Mouse (Mus musculus) lung, embryonic 16.5 days (tissue): Measurements from ENCODE around the gene Wdr90. TPM values are rescaled to one million over a fixed set of nuclear protein-coding genes. Genes with fewer than 3 reads are reported as not detected.

Experiments used
- ATAC-seq: fragments of 200-750 bp; cut with Nextera tagmentation; 2 replicates; pipeline ENCODE4 v1.8.0; 2017; ENCODE audit warnings: low read depth, mild to moderate bottlenecking, moderate library complexity
- H3K27ac ChIP-seq: fragments of 300-500 bp; sonication (generic); 2 replicates; pipeline ENCODE4 v1.5.1; 2014; ENCODE audit warnings: mild to moderate bottlenecking, control low read depth, low read length
- H3K27me3 ChIP-seq: fragments of 300-500 bp; sonication (generic); 2 replicates; pipeline ENCODE4 v1.6.1; 2014; ENCODE audit warnings: low read depth, low read length, mixed read lengths; ENCODE audit not compliant: control insufficient read depth, insufficient read depth
- H3K36me3 ChIP-seq: fragments of 300-500 bp; sonication (generic); 2 replicates; pipeline ENCODE4 v1.6.1; 2014; ENCODE audit warnings: low read length; ENCODE audit not compliant: control insufficient read depth, insufficient read depth
- H3K4me1 ChIP-seq: fragments of 300-500 bp; sonication (generic); replicated peaks from 2 replicates; pipeline ENCODE4 v1.6.1; 2014; ENCODE audit warnings: low read length, mixed read lengths; ENCODE audit not compliant: control insufficient read depth, insufficient read depth
- H3K4me2 ChIP-seq: fragments of 300-500 bp; sonication (generic); 2 replicates; pipeline ENCODE4 v1.6.1; 2014; ENCODE audit warnings: low read depth, low read length, control low read depth
- H3K4me3 ChIP-seq: fragments of 300-500 bp; sonication (generic); 2 replicates; pipeline ENCODE4 v1.5.1; 2014; ENCODE audit warnings: mild to moderate bottlenecking, low read length, control low read depth
- H3K9ac ChIP-seq: fragments of 300-500 bp; sonication (generic); 2 replicates; pipeline ENCODE4 v1.6.1; 2014; ENCODE audit warnings: low read length, control low read depth
- H3K9me3 ChIP-seq: fragments of 300-500 bp; sonication (generic); 2 replicates; pipeline ENCODE4 v1.6.1; 2016; ENCODE audit warnings: low read length; ENCODE audit not compliant: control insufficient read depth
- WGBS: fragments of 180-500 bp; shearing (Covaris S2); extraction: QIAGEN DNeasy Blood & Tissue Kit; methylation state at CpG from one replicate; pipeline ENCODE4 v1.1.7; 2014; 5-methylcytosine and 5-hydroxymethylcytosine counted together
- polyA plus RNA-seq: library from polyadenylated mRNA; unstranded; fragments of >200 nt; fragmentation: Nextera tagmentation; extraction: Ambion mirVana; gene quantifications from 2 replicates; pipeline ENCODE4 v1.2.1, GENCODE M21; 2015

The Wdr90 gene
- polyA plus RNA-seq, 1 experiment from 2014 or later: 32.6 TPM

DNA sequence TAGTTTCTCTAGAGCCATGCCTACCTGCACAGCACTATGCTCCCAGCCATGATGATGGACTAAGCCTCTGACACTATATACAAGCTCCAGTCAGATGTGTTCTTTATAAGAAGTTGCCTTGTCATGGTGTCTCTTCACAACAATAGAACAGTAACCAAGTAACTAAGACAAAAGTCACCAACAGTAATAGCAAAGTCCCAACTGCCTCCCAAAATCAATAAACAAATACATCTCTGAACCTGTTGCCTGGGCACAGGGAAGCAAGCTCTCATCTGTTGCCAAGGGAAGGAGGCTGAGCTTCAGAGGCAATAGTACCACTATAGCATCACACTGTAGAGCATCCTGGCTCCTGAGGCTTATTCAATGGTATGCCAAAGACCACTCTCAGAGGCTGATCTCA is 25.5 kb upstream of the Wdr90 start:
- H3K4me2 ChIP-seq: no peak overlapping the region
- no peak overlapping the region for H3K9ac ChIP-seq
- H3K4me1 ChIP-seq: no peaks in the 10 kb centered on the region; the same call in 1 of the 2 replicates
- no peaks in the 10 kb centered on the region for H3K27me3 ChIP-seq
- no peak overlapping the region for H3K4me3 ChIP-seq
- peaks cover 12% of the 10 kb centered on the region; the same call in 1 of the 2 replicates for H3K36me3 ChIP-seq
- no peak for ATAC-seq
- no peaks in the 10 kb centered on the region for H3K9me3 ChIP-seq
- H3K27ac ChIP-seq: no peak overlapping the region

DNA sequence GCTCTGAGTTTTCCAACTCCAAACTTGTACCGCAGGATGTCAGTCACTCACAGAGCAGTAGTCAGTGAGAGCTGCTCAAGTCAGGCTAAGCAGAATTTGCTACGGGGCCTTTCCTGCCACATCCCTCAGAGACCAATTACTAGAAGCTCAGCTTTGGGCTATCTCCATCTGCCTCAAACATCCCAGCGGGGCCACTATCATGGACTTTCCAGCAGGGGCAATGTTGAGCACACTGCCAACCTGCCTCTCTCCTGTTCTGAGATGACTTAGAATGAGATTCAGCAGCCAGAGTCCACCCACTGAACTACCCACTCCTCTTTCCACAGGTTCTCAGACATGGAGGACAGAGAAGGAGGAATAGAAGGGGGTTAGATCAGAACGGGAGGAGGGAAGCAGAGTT is 24.3 kb upstream of the Wdr90 start:
- ATAC-seq: no peak
- peaks cover 12% of the 10 kb centered on the region; the same call in 1 of the 2 replicates for H3K36me3 ChIP-seq
- H3K9me3 ChIP-seq: no peaks in the 10 kb centered on the region
- whole genome bisulfite sequencing: 76% methylated on average over 4 of the region's 4 CpGs
- H3K4me3 ChIP-seq: no peak overlapping the region
- no peak overlapping the region for H3K27ac ChIP-seq
- no peak overlapping the region for H3K4me2 ChIP-seq
- H3K9ac ChIP-seq: no peak overlapping the region
- H3K27me3 ChIP-seq: no peaks in the 10 kb centered on the region
- H3K4me1 ChIP-seq: no peaks in the 10 kb centered on the region; the same call in 1 of the 2 replicates

DNA sequence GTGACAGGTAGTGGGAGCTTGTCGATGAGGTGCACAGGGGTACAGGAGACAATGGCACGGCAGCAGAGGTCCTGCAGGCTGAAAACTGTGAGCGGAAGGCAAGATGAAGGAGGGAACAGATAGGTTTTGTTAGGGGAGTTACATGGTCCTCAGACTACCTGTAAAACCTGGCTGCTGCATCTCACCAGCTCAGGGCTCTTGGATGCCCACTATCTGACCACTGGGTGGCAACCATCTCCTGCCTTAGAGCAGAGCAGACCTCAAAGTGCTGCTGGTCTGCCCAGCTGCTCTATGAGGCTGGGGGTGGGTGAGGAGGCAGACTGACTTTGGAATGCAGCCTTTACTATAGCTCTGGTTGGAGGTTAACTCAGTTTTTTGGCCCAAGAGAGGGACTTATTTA is 22.5 kb upstream of the Wdr90 start:
- no peaks in the 10 kb centered on the region for H3K9me3 ChIP-seq
- whole genome bisulfite sequencing: 90% methylated on average over 3 of the region's 3 CpGs
- H3K36me3 ChIP-seq: peaks cover 14% of the 10 kb centered on the region; the same call in 1 of the 2 replicates
- H3K4me2 ChIP-seq: no peak overlapping the region
- H3K27ac ChIP-seq: no peak overlapping the region
- H3K4me1 ChIP-seq: no peaks in the 10 kb centered on the region; the same call in 1 of the 2 replicates
- no peak for ATAC-seq
- no peak overlapping the region for H3K9ac ChIP-seq
- no peaks in the 10 kb centered on the region for H3K27me3 ChIP-seq
- H3K4me3 ChIP-seq: no peak overlapping the region

DNA sequence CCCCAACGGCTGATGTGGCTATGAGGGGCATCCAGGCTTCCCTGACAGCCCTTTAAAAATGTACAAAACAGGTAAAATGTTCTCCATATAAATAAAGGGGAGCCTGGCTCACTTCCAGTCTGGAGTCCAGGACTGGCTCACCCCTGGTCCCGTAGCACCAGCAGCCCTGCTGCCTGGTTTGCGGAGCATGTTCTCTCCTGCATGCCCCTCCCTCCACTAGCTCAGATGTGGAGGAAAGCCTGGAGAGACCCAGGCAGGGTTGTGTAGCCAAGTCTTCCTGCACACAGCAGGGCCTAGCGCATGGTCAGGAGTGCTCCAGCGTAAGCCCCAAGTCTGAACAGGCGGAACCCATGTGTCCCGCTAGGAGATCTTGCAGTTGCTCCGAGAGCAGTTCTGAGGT is 22.0 kb upstream of the Wdr90 start:
- 88% methylated on average over 8 of the region's 8 CpGs for WGBS
- ATAC-seq: no peak
- Histone ChIP-seq H3K4me1 (no peaks in the 10 kb centered on the region; the same call in 1 of the 2 replicates), H3K4me3 (no peak overlapping the region), H3K9ac (no peak overlapping the region), H3K36me3 (peaks cover 12% of the 10 kb centered on the region; the same call in 1 of the 2 replicates), H3K4me2 (no peak overlapping the region), H3K27me3 (no peaks in the 10 kb centered on the region), H3K9me3 (no peaks in the 10 kb centered on the region), H3K27ac (no peak overlapping the region)

DNA sequence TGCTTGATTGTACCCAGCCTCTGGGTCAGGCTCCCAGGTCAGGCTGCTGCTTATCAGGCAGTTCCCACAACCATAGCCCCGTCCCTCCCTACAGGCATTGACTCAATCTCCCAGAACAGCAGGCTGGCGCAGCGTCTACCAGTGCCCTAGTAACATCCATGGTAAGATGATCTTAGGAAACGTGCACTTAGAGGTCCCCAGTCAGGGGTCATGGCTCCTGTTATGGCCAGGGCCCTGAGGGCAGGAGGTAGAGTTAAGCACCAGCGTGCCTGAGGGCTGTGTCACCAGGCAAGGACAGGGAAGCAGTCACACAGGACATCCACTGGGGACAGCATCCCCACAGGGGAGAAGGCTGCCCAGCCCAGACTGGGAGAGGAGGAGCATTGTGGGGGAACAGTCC is 21.0 kb upstream of the Wdr90 start:
- 45% methylated on average over 5 of the region's 5 CpGs for WGBS

DNA sequence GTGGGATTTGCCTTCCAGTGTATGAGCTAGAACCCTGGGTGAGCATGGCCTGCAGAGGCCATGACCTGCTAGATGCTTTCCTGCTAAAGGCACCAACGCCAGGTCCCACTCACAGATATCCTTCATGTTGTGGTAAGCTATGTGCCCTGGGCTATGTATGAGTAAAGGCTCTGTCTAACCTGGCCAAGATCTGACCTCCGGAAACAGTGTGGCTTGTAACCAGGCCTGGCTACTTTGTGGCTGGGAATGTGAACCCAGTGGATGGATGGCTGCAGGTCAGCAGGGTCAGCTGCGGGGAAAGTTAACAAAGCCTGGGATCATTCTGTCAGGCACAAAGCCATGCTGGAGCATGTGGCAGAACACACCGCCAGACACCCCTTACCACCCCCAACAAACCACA is 20.4 kb upstream of the Wdr90 start:
- Histone ChIP-seq H3K9ac (no peak overlapping the region; the same call in 1 of the 2 replicates), H3K4me1 (peaks cover 3% of the 10 kb centered on the region; the same call in 1 of the 2 replicates), H3K27ac (no peak overlapping the region)

More for the DNA sequence above, 21.0 kb upstream of the Wdr90 start:
- no peaks in the 10 kb centered on the region for H3K4me1 ChIP-seq
- peaks cover 12% of the 10 kb centered on the region; the same call in 1 of the 2 replicates for H3K36me3 ChIP-seq
- no peak for ATAC-seq
- no peak overlapping the region for H3K4me2 ChIP-seq
- no peak overlapping the region for H3K27ac ChIP-seq
- no peak overlapping the region for H3K9ac ChIP-seq
- no peaks in the 10 kb centered on the region for H3K27me3 ChIP-seq
- H3K9me3 ChIP-seq: no peaks in the 10 kb centered on the region
- H3K4me3 ChIP-seq: no peak overlapping the region

DNA sequence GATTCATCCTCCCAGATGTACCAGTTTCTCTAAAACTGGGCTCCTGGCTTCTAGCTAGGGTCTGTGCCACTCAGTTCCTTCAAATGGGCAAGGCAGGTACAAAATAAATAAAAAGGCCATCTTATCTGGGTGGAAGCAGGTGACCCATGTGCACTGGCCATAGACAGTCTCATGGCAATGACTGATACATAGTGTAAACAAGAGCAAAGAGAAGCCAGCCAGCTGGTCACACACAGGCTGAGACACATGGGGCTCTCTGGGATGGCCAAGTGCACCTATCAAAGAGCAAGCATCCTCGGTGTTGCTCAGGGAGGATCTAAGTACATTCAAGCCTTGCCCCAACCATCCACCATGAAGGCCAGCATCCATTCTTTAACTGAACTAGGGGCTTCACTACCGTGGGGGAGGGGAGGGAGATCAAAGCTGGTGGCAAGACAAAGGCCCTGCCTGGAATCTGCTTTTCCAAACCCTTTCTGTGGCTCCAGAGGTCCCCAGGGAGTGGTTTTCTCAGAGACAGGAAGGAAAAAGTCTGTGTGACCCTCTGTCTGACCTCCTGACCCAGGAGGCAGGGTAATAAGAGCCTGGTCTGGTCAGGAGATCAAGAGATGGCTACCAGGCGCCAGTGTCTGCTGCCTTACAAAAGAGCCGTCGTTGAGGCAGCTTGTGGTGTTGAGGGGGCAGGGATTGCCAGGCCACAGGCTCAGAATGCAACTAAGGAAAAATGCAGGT is 19.8 kb upstream of the Wdr90 start:
- Histone ChIP-seq H3K4me1 (peaks cover 9% of the 10 kb centered on the region), H3K27me3 (no peaks in the 10 kb centered on the region), H3K9ac (peak overlapping the region; percentile 4; the same call in 1 of the 2 replicates), H3K36me3 (peaks cover 12% of the 10 kb centered on the region; the same call in 1 of the 2 replicates), H3K4me3 (no peak overlapping the region), H3K27ac (no peak overlapping the region), H3K9me3 (no peaks in the 10 kb centered on the region), H3K4me2 (no peak overlapping the region)
- 15% methylated on average over 5 of the region's 5 CpGs for WGBS
- ATAC-seq: no peak

More for the DNA sequence above, 20.4 kb upstream of the Wdr90 start:
- 36% methylated on average over 4 of the region's 4 CpGs for WGBS
- ATAC-seq: no peak
- peaks cover 12% of the 10 kb centered on the region; the same call in 1 of the 2 replicates for H3K36me3 ChIP-seq
- no peak overlapping the region for H3K4me3 ChIP-seq
- no peaks in the 10 kb centered on the region for H3K9me3 ChIP-seq
- H3K4me2 ChIP-seq: no peak overlapping the region
- no peaks in the 10 kb centered on the region for H3K27me3 ChIP-seq

DNA sequence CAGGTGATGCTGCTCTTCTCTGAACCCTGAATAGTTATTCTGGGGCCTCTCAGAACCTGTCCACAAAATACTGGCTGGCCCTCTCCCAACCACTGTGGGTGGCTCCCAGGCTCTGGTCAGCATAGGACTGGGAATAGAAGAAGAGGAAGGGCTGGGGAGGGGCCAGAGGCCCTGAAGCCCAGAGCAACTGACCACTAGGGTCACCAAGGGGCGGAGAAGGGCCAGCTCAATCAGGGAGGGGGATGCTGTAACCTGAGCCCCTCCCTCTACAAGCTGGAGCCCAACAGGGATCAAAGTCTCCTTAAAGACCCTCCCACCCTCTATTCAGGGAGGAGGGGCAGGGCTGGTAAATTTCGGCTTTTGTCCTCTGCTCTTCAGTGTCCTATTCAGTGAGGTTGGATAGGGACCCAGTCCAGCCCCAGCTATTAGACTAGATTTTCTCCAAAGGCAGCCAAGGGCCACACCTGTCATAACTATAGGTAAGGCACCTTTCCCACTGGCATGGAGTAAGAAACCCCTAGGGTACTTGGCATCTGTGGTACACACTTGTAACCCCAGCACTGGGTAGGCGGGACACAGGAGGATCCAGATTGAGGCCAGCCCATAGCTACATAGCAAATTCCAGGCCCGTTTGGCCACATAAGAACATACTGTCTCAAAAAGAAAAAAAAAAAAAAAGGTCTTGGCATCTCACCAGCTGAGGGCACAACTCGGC is 19.1 kb upstream of the Wdr90 start, which contains the start of gene Wfikkn1:
Gene Wfikkn1 (minus strand): TSS at position 663 of the 715 bp plus-strand sequence.
- no peaks in the 10 kb centered on the region for H3K27me3 ChIP-seq
- H3K9ac ChIP-seq: peak within 1 kb of the TSS; percentile 4; the same call in 1 of the 2 replicates
- no peak within 1 kb of the TSS for H3K27ac ChIP-seq
- 36% methylated on average over 5 of the region's 5 CpGs for WGBS
- H3K4me3 ChIP-seq: no peak within 1 kb of the TSS
- ATAC-seq: no peak
- H3K36me3 ChIP-seq: peaks cover 12% of the 10 kb centered on the region; the same call in 1 of the 2 replicates
- H3K4me1 ChIP-seq: peaks cover 12% of the 10 kb centered on the region
- no peak within 1 kb of the TSS for H3K4me2 ChIP-seq
- H3K9me3 ChIP-seq: no peaks in the 10 kb centered on the region

DNA sequence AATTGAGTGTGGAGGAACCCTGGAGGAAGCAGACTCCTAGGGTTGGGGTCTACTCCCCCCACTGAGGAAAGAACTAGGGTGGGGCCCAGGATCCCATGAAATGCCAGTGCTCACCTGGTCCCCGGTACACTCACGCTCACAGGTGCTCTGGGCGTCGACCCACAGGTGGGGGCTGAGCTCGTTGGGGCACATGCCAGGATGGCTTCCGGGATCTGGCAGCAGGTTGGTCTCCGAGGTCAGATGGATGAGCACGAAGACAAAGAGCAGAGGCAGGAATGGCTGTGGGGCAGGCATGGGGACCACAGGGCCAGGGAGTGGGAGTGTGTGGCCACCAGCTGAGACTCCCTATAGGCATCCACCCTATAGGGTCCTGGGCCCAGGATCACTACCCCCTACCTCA is 18.4 kb upstream of the Wdr90 start:
- Histone ChIP-seq H3K4me3 (no peak overlapping the region), H3K27me3 (no peaks in the 10 kb centered on the region), H3K9me3 (no peaks in the 10 kb centered on the region), H3K4me1 (peaks cover 12% of the 10 kb centered on the region), H3K27ac (no peak overlapping the region), H3K4me2 (no peak overlapping the region), H3K36me3 (peaks cover 9% of the 10 kb centered on the region; the same call in 1 of the 2 replicates), H3K9ac (no peak overlapping the region)
- no peak for ATAC-seq
- WGBS: 77% methylated on average over 8 of the region's 8 CpGs
